Mouse (Mus musculus): ENCODE data around the gene Mmp25.
A peak's percentile ranks its signal among the peaks of the same experiment; 100 is the strongest.
"Not testable (repeated sequence)": the region's sequence is repeated elsewhere in the genome, so short reads cannot be mapped to it uniquely, and the experiment has no call there.

Gene Mmp25

GRCm38 (mm10) chr17:23600641-23601622, 44.1 kb downstream of the Mmp25 start, which contains the start of gene Zscan10:
Zscan10 (plus strand) TSS chr17:23600856.
- no peak for DNase-seq (ENCODE audit: low spot score in 2 of 2)

- DNase-seq (ENCODE audit: low spot score in 2 of 2) = no peak
Observed at GRCm38 (mm10) chr17:23599605-23600063, 45.4 kb downstream of the Mmp25 start.

- peak; percentile 63 to 72 for DNase-seq (ENCODE audit: low spot score in 2 of 2)
Observed at GRCm38 (mm10) chr17:23598582-23599552, 46.2 kb downstream of the Mmp25 start, which contains the start of gene Zfp13. Zfp13 (minus strand) TSS chr17:23599487.

- not testable (repeated sequence) for DNase-seq (ENCODE audit: low spot score in 2 of 2)
Observed at GRCm38 (mm10) chr17:23595139-23595538, 49.9 kb downstream of the Mmp25 start.

- DNase-seq (ENCODE audit: low spot score in 2 of 2) = no peak
Observed at GRCm38 (mm10) chr17:23592926-23593300, 52.2 kb downstream of the Mmp25 start.

GRCm38 (mm10) chr17:23592208-23592925, 52.7 kb downstream of the Mmp25 start:
- peak; percentile 95 to 96 for DNase-seq (ENCODE audit: low spot score in 2 of 2)

- no peak for DNase-seq (ENCODE audit: low spot score in 2 of 2)
Observed at GRCm38 (mm10) chr17:23587253-23587652, 57.8 kb downstream of the Mmp25 start.

- DNase-seq (ENCODE audit: low spot score in 2 of 2) = peak; percentile 64 to 79
Observed at GRCm38 (mm10) chr17:23585721-23586491, 59.2 kb downstream of the Mmp25 start.

GRCm38 (mm10) chr17:23584786-23585185, 60.3 kb downstream of the Mmp25 start:
- no peak for DNase-seq (ENCODE audit: low spot score in 2 of 2)

Measured in frontal cortex, postnatal 10 days (tissue).